ENCODE assay signal across 32 mouse cellular contexts in genomic region chr5:91113967-91114366, GRCm38 (mm10). TPM values are rescaled to one million over a fixed set of nuclear protein-coding genes. Genes with fewer than 3 reads are reported as not detected.
A peak's percentile ranks its signal among the peaks of the same experiment; 100 is the strongest.
DNase-seq lines count a peak whose midpoint lies in the region; ATAC-seq lines count a peak whose summit lies in the region.
"Had no signal": no experiment of that assay in that cellular context is flagged by ENCODE, and none has a peak within 500 bp of the region (broad histone marks: within the 10 kb centered on the region; RNA-seq: fewer than 3 reads in every experiment).

No protein-coding gene starts in this region.

- 0 out of 2 replicates have a peak, but pooled peaks have one; percentile 42 for ATAC-seq in common myeloid progenitor, adult 5-6 weeks (replicated peaks; ENCODE audit: low read depth, poor library complexity, severe bottlenecking)
- peak; percentile 83 for ATAC-seq in megakaryocyte progenitor cell, adult 5-6 weeks (replicated peaks; ENCODE audit: poor library complexity)
- no peak for ATAC-seq in neural tube, embryonic 15.5 days (ENCODE audit: low FRiP score)
- ATAC-seq: forebrain, embryonic 15.5 days; hindbrain, postnatal 0 days; inflammation-experienced regulatory T-cells, adult 6 months; intestine, embryonic 16.5 days; Patski had no signal

- DNase-seq in urinary bladder, postnatal 14 days (ENCODE audit: low spot score) = peak; percentile 6
- DNase-seq in urinary bladder, postnatal 10 days (ENCODE audit: low spot score) = no peak
- no peak for DNase-seq in heart, adult 18-20 months
- DNase-seq: adrenal gland, postnatal 14 days; cerebellum, adult 11 months; cerebellum, adult 9-11 months; embryo, embryonic 11 days; gastrocnemius, postnatal 36 days; heart, adult 2 months; heart, postnatal 14 days; heart, postnatal 4 days had no signal

- no peak overlapping the region for H3K9ac ChIP-seq in neural tube, embryonic 15.5 days (replicated peaks)
- H3K9ac ChIP-seq: embryonic facial prominence, embryonic 13.5 days; forebrain, embryonic 12.5 days; forebrain, embryonic 15.5 days; heart, embryonic 13.5 days; hindbrain, embryonic 14.5 days had no signal

- no peaks in the 10 kb centered on the region for H3K27me3 ChIP-seq in neural tube, embryonic 15.5 days (replicated peaks)
- H3K27me3 ChIP-seq: embryonic facial prominence, embryonic 13.5 days; forebrain, embryonic 12.5 days; forebrain, embryonic 15.5 days; heart, embryonic 13.5 days; Patski had no signal

- H3K9me3 ChIP-seq in neural tube, embryonic 15.5 days (replicated peaks) = no peaks in the 10 kb centered on the region
- H3K9me3 ChIP-seq: embryonic facial prominence, embryonic 10.5 days; embryonic facial prominence, embryonic 13.5 days; forebrain, embryonic 12.5 days; forebrain, embryonic 15.5 days; G1E; heart, embryonic 10.5 days; heart, embryonic 13.5 days had no signal

- no peak overlapping the region for H3K4me2 ChIP-seq in neural tube, embryonic 15.5 days
- H3K4me2 ChIP-seq: embryonic facial prominence, embryonic 13.5 days; forebrain, embryonic 12.5 days; forebrain, embryonic 15.5 days; heart, embryonic 13.5 days; hindbrain, embryonic 14.5 days had no signal

- WGBS in neural tube, embryonic 15.5 days = 86% methylated on average over 2 of the region's 2 CpGs

- no peak overlapping the region for H3K27ac ChIP-seq in neural tube, embryonic 15.5 days (replicated peaks)
- H3K27ac ChIP-seq: embryonic facial prominence, embryonic 10.5 days; embryonic facial prominence, embryonic 13.5 days; forebrain, embryonic 12.5 days; forebrain, embryonic 15.5 days; heart, adult 2 months; heart, embryonic 10.5 days; heart, embryonic 13.5 days; hindbrain, embryonic 14.5 days; hindbrain, postnatal 0 days had no signal

- no peak overlapping the region for H3K4me3 ChIP-seq in neural tube, embryonic 15.5 days (replicated peaks)
- H3K4me3 ChIP-seq: embryonic facial prominence, embryonic 10.5 days; embryonic facial prominence, embryonic 13.5 days; erythroblast, embryonic 14.5 days; forebrain, embryonic 12.5 days; forebrain, embryonic 15.5 days; heart, adult 2 months; heart, embryonic 10.5 days; heart, embryonic 13.5 days had no signal

- no peaks in the 10 kb centered on the region for H3K4me1 ChIP-seq in neural tube, embryonic 15.5 days
- H3K4me1 ChIP-seq: embryonic facial prominence, embryonic 10.5 days; embryonic facial prominence, embryonic 13.5 days; forebrain, embryonic 12.5 days; forebrain, embryonic 15.5 days had no signal

- H3K36me3 ChIP-seq in neural tube, embryonic 15.5 days = no peaks in the 10 kb centered on the region
- H3K36me3 ChIP-seq: embryonic facial prominence, embryonic 10.5 days; embryonic facial prominence, embryonic 13.5 days; forebrain, embryonic 12.5 days; forebrain, embryonic 15.5 days; G1E; heart, embryonic 10.5 days; heart, embryonic 13.5 days had no signal

RNA-seq across cellular contexts. Expression of gene Areg, which starts 25.4 kb away (rescaled TPM):
- total RNA-seq in common myeloid progenitor, adult 5-6 weeks (2017) = not detected in 2 replicates
- total RNA-seq in megakaryocyte progenitor cell, adult 5-6 weeks (2015) = 0.27 TPM in 1 of 2 replicates, not detected in the other
- not detected in 2 replicates for total RNA-seq in megakaryocyte progenitor cell, adult 5-6 weeks (2017)
- 2.7 and 2.8 TPM in 2 replicates for polyA plus RNA-seq in neural tube, embryonic 15.5 days (2015; fragmentation: Nextera tagmentation; extraction: Ambion mirVana)
- total RNA-seq in heart, adult 18-20 months (2021) = not detected
- total RNA-seq: adrenal gland, adult 18-20 months; adrenal gland, postnatal 14 days; G1E; gastrocnemius, adult 8-10 months; gastrocnemius, postnatal 36 days; heart, adult 2 months; heart, postnatal 14 days; hindbrain, postnatal 0 days had no signal
- polyA plus RNA-seq: erythroblast, embryonic 14.5 days; forebrain, embryonic 12.5 days; G1E; heart, adult 2 months; heart, embryonic 10.5 days; hindbrain, embryonic 11.5 days had no signal

RNA-seq across cellular contexts. Expression of gene Ereg, which starts 39.5 kb away (rescaled TPM):
- not detected in 2 replicates for total RNA-seq in common myeloid progenitor, adult 5-6 weeks (2017)
- not detected in 2 replicates for total RNA-seq in megakaryocyte progenitor cell, adult 5-6 weeks (2015)
- not detected in 2 replicates for total RNA-seq in megakaryocyte progenitor cell, adult 5-6 weeks (2017)
- polyA plus RNA-seq in neural tube, embryonic 15.5 days (2015; fragmentation: Nextera tagmentation; extraction: Ambion mirVana) = 0.20 TPM in 1 of 2 replicates, not detected in the other
- total RNA-seq in heart, adult 18-20 months (2021) = not detected
- total RNA-seq: G1E; gastrocnemius, adult 8-10 months; gastrocnemius, postnatal 36 days; hindbrain, postnatal 0 days had no signal
- polyA plus RNA-seq: cerebellum, adult 2 months; cortical plate, adult 2 months; embryonic facial prominence, embryonic 10.5 days; embryonic facial prominence, embryonic 13.5 days; erythroblast, embryonic 14.5 days; forebrain, embryonic 12.5 days; forebrain, embryonic 15.5 days; G1E; hindbrain, embryonic 11.5 days; hindbrain, embryonic 14.5 days; hindbrain, postnatal 0 days; inflammation-experienced regulatory T-cells, adult 6 months had no signal
